ENCODE assay signal across 16 mouse cellular contexts in genomic region chr5:125360981-125361510, GRCm38 (mm10). TPM values are rescaled to one million over a fixed set of nuclear protein-coding genes. Genes with fewer than 3 reads are reported as not detected.
A peak's percentile ranks its signal among the peaks of the same experiment; 100 is the strongest.
DNase-seq lines count a peak whose midpoint lies in the region; ATAC-seq lines count a peak whose summit lies in the region.
"Had no signal": no experiment of that assay in that cellular context is flagged by ENCODE, and none has a peak within 500 bp of the region (broad histone marks: within the 10 kb centered on the region; RNA-seq: fewer than 3 reads in every experiment).

No protein-coding gene starts in this region.

- DNase-seq in forebrain, embryonic 10.5 days (ENCODE audit: extremely low spot score, low spot score), result no peak
- DNase-seq in retina, postnatal 1 day, result peak; percentile 76
- DNase-seq in retina, embryonic 14.5 days (ENCODE audit: low spot score), result no peak
- DNase-seq in lung, postnatal 4 days, result no peak
- DNase-seq in urinary bladder, adult 18-20 months (ENCODE audit: low spot score in 2 of 2), result no peak
- DNase-seq: adrenal gland, adult 2 months; lung, adult 18-20 months; midbrain, embryonic 14.5 days had no signal

- H3K9me3 ChIP-seq in forebrain, embryonic 10.5 days, result no peaks in the 10 kb centered on the region
- peaks cover 7% of the 10 kb centered on the region; the same call in 1 of the 2 replicates for H3K9me3 ChIP-seq in forebrain, embryonic 12.5 days
- H3K9me3 ChIP-seq in forebrain, embryonic 15.5 days, result no peaks in the 10 kb centered on the region
- H3K9me3 ChIP-seq: hindbrain, embryonic 12.5 days had no signal

- no peak for ATAC-seq in forebrain, embryonic 12.5 days (ENCODE audit: low FRiP score)
- ATAC-seq in forebrain, embryonic 15.5 days (replicated peaks), result no peak
- ATAC-seq in monocyte, adult 5-6 weeks (replicated peaks; ENCODE audit: insufficient number of reproducible peaks, low FRiP score, low TSS enrichment, poor library complexity, severe bottlenecking), result no peak
- ATAC-seq: intestine, embryonic 16.5 days had no signal

- H3K4me2 ChIP-seq in forebrain, embryonic 12.5 days, result no peak overlapping the region
- peak overlapping the region; percentile 22 for H3K4me2 ChIP-seq in forebrain, embryonic 15.5 days (replicated peaks)
- H3K4me2 ChIP-seq: hindbrain, embryonic 12.5 days had no signal

- 56% methylated on average over 16 of the region's 16 CpGs for WGBS in forebrain, embryonic 10.5 days
- 67% methylated on average over 16 of the region's 16 CpGs for WGBS in forebrain, embryonic 12.5 days
- 75% methylated on average over 16 of the region's 16 CpGs for WGBS in forebrain, embryonic 15.5 days

- H3K27me3 ChIP-seq in forebrain, embryonic 10.5 days (ENCODE audit: poor library complexity, severe bottlenecking), result no peaks in the 10 kb centered on the region
- no peaks in the 10 kb centered on the region for H3K27me3 ChIP-seq in forebrain, embryonic 12.5 days
- H3K27me3 ChIP-seq in forebrain, embryonic 15.5 days, result no peaks in the 10 kb centered on the region
- H3K27me3 ChIP-seq: hindbrain, embryonic 12.5 days had no signal

- no peak overlapping the region for H3K4me3 ChIP-seq in forebrain, embryonic 10.5 days
- H3K4me3 ChIP-seq in forebrain, embryonic 12.5 days (replicated peaks), result no peak overlapping the region
- no peak overlapping the region for H3K4me3 ChIP-seq in forebrain, embryonic 15.5 days
- H3K4me3 ChIP-seq: erythroblast, embryonic 14.5 days; hindbrain, embryonic 12.5 days had no signal

- H3K9ac ChIP-seq in forebrain, embryonic 12.5 days, result no peak overlapping the region
- H3K9ac ChIP-seq in forebrain, embryonic 15.5 days (replicated peaks), result no peak overlapping the region
- H3K9ac ChIP-seq: hindbrain, embryonic 12.5 days had no signal

- peaks cover 9% of the 10 kb centered on the region for H3K4me1 ChIP-seq in forebrain, embryonic 10.5 days
- no peaks in the 10 kb centered on the region for H3K4me1 ChIP-seq in forebrain, embryonic 12.5 days
- peaks cover 6% of the 10 kb centered on the region for H3K4me1 ChIP-seq in forebrain, embryonic 15.5 days
- H3K4me1 ChIP-seq: hindbrain, embryonic 12.5 days had no signal

- H3K36me3 ChIP-seq in forebrain, embryonic 10.5 days (replicated peaks), result no peaks in the 10 kb centered on the region
- no peaks in the 10 kb centered on the region for H3K36me3 ChIP-seq in forebrain, embryonic 12.5 days (replicated peaks)
- H3K36me3 ChIP-seq in forebrain, embryonic 15.5 days, result no peaks in the 10 kb centered on the region
- H3K36me3 ChIP-seq: hindbrain, embryonic 12.5 days had no signal

- H3K27ac ChIP-seq in forebrain, embryonic 10.5 days, result peak overlapping the region; percentile 36; the same call in 1 of the 2 replicates
- H3K27ac ChIP-seq in forebrain, embryonic 12.5 days, result no peak overlapping the region
- no peak overlapping the region for H3K27ac ChIP-seq in forebrain, embryonic 15.5 days (replicated peaks)
- H3K27ac ChIP-seq: hindbrain, embryonic 12.5 days; macrophage had no signal

RNA-seq across cellular contexts. Expression of gene Scarb1, which starts 20.2 kb away (rescaled TPM):
- polyA plus RNA-seq in forebrain, embryonic 10.5 days (2016; fragmentation: Nextera tagmentation; extraction: Ambion mirVana), result 51.3 and 54.5 TPM in 2 replicates
- 31.5 and 38.7 TPM in 2 replicates for polyA plus RNA-seq in forebrain, embryonic 12.5 days (2016; fragmentation: Nextera tagmentation; extraction: Ambion mirVana)
- 27.7 and 28.5 TPM in 2 replicates for polyA plus RNA-seq in forebrain, embryonic 15.5 days (2015; fragmentation: Nextera tagmentation; extraction: Ambion mirVana)
- 67.9 to 84.6 TPM (median 77.1 TPM) in 3 replicates for total RNA-seq in monocyte, adult 5-6 weeks (2017)

RNA-seq across cellular contexts. Expression of gene Gm10382, which starts 28.1 kb away (rescaled TPM):
- polyA plus RNA-seq in forebrain, embryonic 10.5 days (2016; fragmentation: Nextera tagmentation; extraction: Ambion mirVana), result 0.21 and 0.38 TPM in 2 replicates
- polyA plus RNA-seq in forebrain, embryonic 12.5 days (2016; fragmentation: Nextera tagmentation; extraction: Ambion mirVana), result 0.91 and 0.97 TPM in 2 replicates
- 0.55 TPM in 2 replicates for polyA plus RNA-seq in forebrain, embryonic 15.5 days (2015; fragmentation: Nextera tagmentation; extraction: Ambion mirVana)
- total RNA-seq in monocyte, adult 5-6 weeks (2017), result 2.9 TPM in 1 of 3 replicates, not detected in the others
- polyA plus RNA-seq: large intestine, adult 2 months; macrophage had no signal

RNA-seq across cellular contexts. Expression of gene Ubc, which starts 29.0 kb away (rescaled TPM):
- polyA plus RNA-seq in forebrain, embryonic 10.5 days (2016; fragmentation: Nextera tagmentation; extraction: Ambion mirVana), result 931 and 967 TPM in 2 replicates
- polyA plus RNA-seq in forebrain, embryonic 12.5 days (2016; fragmentation: Nextera tagmentation; extraction: Ambion mirVana), result 1,113 and 1,114 TPM in 2 replicates
- polyA plus RNA-seq in forebrain, embryonic 15.5 days (2015; fragmentation: Nextera tagmentation; extraction: Ambion mirVana), result 1,235 and 1,278 TPM in 2 replicates
- 791 to 1,058 TPM (median 1,006 TPM) in 3 replicates for total RNA-seq in monocyte, adult 5-6 weeks (2017)
